Mouse (Mus musculus) liver (tissue): ENCODE data around the gene Pdap1.
"Not testable (repeated sequence)": the region's sequence is repeated elsewhere in the genome, so short reads cannot be mapped to it uniquely, and the experiment has no call there.

Experiments used
- DNase-seq: peaks from one replicate; pipeline ENCODE4 v3.0.0-alpha.2; 2020; ENCODE audit warnings: mixed read lengths

The Pdap1 gene

DNA sequence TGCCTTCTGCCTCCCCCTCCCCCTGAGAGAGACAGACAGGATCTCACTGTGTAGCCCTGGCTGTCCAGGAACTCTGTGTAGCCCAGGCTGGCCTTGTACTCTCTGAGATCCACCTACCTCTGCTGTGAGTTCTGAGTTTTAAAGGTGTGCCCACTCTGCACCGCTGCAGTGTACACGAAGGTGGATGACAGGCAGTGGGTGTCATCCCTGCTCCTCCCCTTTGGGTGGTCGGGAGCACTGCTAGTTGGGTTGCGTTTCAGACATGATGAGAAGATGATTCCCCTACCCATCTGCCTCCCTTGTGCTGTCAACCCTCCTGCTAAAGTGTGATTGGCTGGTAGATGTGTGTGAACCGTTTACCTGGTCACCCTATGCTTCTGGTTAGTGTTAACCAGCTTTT, 21.6 kb downstream of the Pdap1 start:
- DNase-seq = no peak

DNA sequence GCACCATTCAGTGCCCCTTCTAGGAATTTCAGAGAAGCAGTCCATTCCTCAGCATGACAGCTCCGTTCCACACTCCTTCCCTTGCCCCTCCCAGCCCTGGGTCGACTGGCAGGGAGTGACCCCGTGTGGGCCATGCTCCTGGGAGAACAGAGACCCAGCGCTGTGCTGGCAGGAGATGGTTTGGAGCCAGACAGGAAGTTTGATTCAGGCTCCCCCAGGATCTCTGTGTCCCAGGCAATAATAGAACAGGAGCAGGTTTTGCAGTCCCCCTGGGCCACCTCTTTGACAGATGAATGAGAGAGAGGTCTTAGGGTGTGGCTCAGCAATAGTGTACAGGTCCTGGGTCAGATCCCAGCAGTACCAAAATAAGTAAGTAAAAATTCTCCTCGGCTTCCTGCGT, 22.0 kb downstream of the Pdap1 start:
- DNase-seq = no peak

DNA sequence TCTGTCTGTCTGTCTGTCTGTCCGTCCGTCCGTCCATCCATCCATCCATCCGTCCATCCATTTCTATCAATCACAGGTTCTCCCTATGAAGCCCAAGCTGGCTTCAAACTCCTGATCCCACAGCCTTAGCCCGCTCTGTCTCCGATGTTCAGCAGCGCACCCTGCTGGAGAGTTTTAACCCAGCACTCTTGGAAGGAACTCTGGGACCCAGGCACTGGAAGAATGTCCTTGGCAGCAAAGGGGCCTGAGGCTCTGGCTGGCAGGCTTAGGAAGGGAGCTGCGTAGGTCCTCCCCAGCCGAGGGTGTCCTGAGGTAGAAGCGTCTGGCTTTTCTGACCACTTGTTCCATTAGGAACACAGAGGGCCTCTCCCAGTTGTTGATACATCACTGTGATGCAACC, 23.1 kb downstream of the Pdap1 start:
- DNase-seq = peak; percentile 68

DNA sequence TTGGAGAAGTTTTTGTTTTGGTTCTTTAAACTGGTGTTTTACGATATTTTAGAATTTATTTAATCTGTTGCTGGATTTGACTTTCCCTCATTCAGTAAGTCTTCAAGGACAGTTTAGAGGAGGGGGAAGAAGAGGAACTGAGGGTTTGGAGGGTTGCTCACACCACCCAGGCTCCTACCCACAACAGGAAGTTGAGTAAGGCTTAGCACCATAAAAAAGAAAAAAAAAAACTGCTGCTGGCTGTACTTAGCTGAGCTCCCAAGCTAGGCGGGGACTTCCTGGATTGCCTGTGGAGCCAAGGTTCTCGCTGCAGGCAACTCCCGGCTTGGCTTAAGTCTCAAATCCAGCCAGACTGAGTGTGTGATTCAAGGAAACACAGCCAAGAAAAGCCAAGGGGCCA, 23.7 kb downstream of the Pdap1 start:
- peak; percentile 43 for DNase-seq

DNA sequence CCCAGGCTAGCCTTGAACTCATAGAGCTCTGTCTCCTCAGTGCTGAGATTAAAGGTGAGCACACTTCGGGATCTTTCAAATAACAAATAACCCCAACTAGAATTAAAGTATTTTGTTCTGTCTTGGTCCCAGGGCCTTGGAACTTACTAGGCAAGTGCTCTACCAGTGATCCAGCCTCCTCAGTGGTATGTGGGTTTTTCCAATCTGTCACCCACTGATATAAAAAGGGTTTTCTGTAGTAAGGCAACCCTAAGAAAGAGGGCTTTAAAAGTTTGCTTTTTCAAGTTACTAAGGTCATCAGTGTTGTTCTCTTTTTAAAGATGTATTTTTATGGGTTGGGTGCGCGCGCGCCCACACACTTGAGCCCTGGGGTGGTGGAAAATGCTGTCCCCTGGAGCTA, 24.3 kb downstream of the Pdap1 start:
- no peak for DNase-seq

- peak; percentile 56 for DNase-seq
Observed at GRCm38 (mm10) chr5:145114606-145115473, 25.2 kb downstream of the Pdap1 start.

DNA sequence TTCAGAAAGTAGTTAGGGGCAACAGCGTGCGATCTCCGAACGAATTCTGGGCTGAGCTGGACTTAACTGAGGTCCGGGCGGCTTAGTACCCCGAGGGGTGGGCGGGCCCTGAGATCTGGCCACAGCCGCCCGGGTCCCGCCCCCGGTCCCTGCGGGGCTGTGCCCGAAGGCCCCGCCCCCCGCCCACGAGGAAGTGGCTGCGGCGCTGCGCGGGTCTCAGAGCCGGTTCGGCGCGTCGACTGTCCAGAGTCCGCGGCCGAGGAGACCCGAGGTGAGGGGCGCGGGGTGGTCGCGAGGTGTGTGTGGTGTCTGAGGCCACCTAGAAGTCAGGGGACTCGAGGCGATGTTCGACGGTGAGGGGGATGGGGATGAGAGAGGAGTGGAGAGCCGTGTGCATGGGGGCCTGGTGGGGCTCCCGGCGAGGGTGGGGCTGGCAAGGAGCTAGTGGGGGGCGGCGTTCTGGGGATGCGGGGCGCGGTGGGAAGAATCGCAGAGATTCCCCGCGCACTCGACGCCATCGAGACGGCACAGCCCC, 25.9 kb downstream of the Pdap1 start, which contains the start of gene Arpc1b:
TSS of gene Arpc1b (plus strand) at position 145 of the 535 bp plus-strand sequence.
- peak; percentile 78 for DNase-seq

DNA sequence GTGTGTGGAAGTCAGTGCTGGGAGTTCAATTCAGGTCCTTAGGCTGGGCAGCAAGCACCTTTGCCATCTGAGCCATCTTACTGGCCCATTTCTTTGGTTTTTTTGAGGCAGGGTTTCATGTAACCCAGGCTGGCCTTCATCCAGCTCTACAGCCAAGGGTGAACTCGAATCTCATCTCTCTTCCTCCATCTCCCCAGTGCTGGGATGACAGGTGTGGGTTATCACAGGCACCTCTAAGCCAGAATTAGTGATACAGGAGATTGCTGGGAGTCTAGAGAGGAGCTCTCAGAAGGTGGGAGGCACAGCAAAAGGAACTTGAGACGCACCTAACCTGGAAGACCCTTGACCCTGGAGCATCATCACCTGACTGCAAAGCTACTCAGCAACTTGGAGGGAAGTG, 26.6 kb downstream of the Pdap1 start:
- no peak for DNase-seq

- no peak for DNase-seq
Observed at GRCm38 (mm10) chr5:145112566-145112965, 27.5 kb downstream of the Pdap1 start.

GRCm38 (mm10) chr5:145110401-145110800, 29.6 kb downstream of the Pdap1 start:
- no peak for DNase-seq

DNA sequence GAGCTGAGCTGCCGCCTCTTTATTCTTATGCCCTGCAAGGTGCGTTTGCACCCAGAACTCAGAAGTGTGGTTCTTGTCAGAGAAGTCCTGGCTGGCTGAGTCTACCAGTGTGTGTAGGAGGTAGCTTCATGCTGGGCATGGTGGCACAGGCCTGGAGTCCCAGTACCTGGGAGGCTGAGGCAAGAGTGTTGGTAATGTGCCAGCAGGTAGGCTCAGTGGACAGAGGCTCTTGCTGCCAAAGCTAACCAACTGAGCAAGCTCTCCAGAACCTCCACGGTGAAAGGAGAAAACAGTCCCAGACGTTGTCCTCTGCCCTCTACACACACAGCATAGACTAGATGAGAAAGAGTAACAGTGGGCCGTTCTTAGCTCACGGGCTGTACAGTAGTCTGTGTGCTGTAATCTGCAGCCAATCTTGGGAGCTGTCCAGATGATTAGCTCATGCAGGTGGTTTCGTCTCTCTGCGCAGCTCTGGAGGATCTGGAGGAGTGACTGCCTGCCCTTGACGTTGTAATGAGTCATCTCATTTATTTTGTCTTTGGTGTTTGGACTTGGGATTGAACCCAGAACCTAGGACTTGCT, 34.3 kb downstream of the Pdap1 start:
- DNase-seq = no peak

DNA sequence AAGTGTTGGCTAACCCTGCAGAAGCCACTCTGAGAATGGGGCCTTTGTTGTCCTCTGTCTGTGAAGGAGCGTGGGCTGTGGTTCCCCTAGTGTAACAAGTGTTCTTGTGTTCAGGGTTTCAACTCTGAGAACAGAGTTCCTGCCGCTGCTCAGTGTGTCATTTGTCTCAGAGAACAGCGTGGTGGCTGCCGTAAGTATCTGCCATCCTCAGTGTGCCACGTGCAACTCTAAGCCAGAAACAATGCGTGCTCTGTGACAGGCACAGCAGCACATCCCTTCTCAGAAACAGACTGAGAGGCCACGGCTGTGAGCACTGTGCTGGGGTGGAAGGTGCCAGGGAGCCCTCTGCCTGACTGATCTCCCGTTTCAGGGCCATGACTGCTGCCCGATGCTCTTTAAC, 35.7 kb downstream of the Pdap1 start:
- DNase-seq = no peak

DNA sequence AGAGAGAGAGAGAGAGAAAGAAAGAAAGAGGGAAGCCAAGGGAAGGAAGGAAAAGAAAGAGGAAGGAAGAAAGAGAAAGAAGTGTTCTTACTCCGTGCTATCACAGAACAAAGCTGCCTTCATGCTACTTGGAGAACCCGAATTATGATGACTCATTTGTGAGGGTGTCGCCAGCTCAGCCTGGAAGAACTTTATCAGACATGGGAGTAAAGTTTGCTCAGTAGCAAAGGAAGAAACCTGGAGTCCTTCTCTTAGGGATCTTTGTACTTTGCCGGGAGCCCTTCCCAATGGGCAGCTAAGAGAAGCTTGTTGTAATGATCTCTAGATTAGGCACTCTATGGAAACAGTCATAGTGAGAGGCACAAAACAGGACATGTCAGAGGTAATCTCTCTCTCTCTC, 37.3 kb downstream of the Pdap1 start:
- no peak for DNase-seq

- DNase-seq = not testable (repeated sequence)
Observed at GRCm38 (mm10) chr5:145101451-145101850, 38.6 kb downstream of the Pdap1 start.

DNA sequence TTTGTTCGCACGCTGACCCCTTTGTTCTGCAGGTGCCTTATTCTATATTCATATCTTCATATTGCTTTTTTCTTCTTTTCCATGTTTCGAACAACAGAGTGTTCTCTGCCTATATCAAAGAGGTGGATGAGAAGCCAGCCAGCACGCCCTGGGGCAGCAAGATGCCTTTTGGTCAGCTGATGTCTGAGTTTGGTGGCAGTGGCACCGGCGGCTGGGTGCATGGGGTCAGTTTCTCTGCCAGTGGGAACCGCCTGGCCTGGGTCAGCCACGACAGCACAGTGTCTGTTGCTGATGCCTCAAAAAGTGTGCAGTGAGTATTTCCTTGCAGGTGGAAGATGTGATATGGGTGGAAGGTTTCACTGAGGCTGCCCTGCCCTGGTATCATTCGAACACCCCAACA, 39.1 kb downstream of the Pdap1 start:
- no peak for DNase-seq

GRCm38 (mm10) chr5:145098340-145098821, 41.7 kb downstream of the Pdap1 start:
- DNase-seq = no peak

DNA sequence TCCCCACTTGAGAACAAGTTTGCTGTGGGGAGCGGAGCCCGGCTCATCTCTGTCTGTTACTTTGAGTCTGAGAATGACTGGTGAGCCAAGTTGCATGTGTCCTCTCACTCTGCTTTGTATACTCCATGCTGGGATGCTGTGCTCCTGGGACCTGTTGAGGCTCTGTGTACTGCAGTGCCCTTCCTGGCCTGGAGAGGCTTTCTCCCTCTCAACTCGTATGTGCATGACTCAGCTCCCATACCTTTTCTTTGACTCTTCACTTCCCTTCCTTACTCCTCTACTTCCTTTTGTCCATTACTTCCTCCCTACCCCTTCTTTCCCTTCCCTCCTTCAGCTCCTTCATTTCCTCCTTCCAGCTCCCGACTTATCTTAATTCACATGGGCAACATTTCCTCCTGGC, 43.8 kb downstream of the Pdap1 start:
- DNase-seq = no peak

DNA sequence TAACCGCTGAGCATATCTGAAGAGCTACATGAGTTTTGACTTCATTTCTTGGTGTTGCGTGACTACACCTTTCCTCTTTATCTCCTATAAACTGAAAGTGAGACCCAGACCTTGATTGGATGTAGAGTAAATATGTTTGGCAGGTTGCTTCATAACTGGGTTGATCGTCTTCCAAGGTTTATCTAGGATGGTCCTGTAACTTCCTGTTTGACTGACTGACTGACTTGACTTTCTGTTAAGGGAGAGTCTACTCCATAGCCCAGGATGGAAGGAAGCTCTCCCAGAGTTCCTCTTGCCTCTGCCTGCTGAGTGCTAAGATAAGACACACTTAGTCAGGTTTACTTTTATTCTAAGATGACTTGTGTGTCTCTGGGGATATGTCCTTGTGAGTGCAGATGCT, 50.2 kb downstream of the Pdap1 start:
- no peak for DNase-seq

DNA sequence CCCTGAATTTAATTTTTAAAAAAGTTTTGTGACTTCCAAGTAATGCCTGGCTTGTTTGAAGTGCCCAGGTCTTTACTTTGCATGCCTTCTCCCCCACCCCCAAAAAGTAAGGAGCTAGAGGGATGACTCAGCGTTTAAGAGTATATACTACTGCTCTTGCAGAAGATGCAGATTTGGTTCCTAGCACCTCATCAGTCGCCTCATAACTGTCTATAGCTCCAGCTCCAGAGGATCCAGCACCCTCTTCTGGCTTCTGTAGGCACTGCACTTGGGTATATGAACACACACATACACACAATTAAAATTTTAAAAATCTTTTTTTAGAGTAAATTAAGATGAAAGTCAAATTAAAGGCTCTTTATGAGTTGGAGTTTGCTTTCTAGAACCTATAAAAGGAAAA, 51.9 kb downstream of the Pdap1 start:
- no peak for DNase-seq

DNA sequence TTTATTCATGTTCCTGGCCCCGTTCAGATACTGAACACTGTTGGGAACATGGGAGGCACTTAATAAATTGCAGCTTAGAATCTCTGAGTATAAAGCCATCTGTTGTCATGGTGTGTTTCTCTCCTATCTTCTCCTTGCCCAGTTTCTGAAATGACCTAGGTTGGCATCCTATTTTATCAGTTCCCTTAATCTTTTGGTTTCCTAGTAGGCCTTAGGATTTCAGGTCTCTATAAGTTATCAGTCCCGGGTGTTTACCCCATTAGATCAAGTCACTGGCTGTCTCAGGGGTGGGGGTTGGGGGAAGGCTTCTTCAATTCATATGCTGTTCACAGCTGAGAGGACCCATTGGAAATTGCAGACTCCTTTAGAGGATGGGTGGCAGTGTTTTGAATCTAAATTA, 55.2 kb downstream of the Pdap1 start:
- DNase-seq = no peak

DNA sequence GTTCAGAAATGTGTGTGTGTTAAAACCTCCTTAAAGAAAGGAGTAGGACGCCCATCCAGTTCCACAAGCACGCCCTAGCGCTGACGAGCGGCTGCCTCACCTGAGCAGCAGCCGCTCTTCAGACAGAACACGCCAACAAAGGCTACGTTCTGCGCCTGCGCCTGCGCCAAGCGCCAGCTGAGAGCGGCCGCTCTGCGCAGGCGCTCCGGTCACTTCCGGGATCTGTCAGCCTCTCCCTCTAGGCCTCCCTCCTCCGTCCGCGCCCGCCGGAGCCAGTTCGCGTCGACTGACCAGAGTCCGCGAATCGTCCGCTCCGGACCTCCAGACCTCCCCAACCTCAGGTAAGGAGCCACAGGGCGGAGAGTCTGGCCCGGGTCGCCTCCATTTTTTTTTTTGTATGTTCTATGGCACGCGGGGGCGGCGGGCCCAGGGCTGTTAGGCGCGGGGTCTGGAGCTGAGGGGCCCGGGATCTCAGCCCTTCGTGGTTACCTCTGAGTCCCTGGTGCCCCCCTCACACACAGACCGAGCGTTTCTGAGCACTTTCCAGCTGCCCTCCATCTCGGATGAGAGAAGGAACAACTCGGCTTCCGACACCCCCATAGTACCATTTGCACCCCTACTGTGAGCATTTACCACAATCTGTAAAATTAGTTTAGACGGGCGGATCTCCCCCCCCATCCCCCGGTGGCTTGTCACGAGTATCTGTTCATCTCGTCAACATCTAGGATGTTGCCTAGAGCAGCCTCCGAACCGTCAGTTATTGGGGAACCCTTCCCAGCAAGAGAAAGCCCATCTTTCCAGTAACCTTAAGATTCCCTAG, 56.2 kb downstream of the Pdap1 start, which contains the start of the genes Arpc1a and Kpna7:
TSS of gene Arpc1a (plus strand) at position 199 of the 820 bp plus-strand sequence.
TSS of gene Kpna7 (minus strand) at position 399 of the 820 bp plus-strand sequence.
- DNase-seq = peak; percentile 96

DNA sequence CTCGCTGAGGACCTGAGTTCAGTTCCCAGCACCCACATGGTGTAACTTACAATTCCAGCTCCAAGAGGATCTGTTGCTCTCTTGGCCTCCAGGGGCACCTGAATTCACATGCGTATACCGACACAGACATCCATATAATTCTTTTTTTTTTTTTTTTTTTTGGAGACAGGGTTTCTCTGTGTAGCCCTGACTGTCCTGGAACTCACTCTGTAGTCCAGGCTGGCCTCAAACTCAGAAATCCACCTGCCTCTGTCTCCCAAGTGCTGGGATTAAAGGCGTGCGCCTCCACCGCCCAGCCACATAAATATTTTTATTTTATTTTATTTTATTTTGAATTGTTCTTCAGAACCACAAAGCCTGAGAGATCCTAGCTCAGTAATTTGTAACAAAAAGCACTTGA, 56.8 kb downstream of the Pdap1 start:
- DNase-seq = not testable (repeated sequence)
